Mouse (Mus musculus): ENCODE results near the gene C1qtnf1. TPM values are rescaled to one million over a fixed set of nuclear protein-coding genes. Genes with fewer than 3 reads are reported as not detected.
A peak's percentile ranks its signal among the peaks of the same experiment; 100 is the strongest.

C1qtnf1 gene
- polyA plus RNA-seq, 1 experiment from 2014 or later = 7.1 TPM

DNA sequence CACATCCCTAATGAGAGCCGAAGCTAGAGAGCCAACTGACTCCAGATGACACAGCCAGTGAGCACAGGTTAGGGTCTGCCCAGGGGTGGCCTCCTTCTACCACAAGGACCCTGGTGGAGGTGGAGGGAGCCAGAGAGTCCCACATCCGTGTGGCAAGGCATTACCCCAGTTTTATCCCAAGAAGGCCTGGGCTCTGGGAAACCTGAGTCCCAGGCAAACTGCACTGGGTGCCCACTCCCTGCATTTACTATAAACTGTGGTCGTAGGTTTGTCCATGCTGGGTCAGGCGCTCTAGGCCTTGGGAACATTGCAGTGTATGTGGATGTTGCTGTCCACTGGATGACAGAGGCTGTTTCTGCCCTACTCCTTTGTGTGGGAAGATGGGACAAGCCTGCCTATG, 26.8 kb upstream of the C1qtnf1 start:
- peak overlapping the region; percentile 72 for H3K9ac ChIP-seq (ENCODE audit: low read depth, low read length)
- no peaks in the 10 kb centered on the region for H3K27me3 ChIP-seq (replicated peaks; ENCODE audit: control insufficient read depth, insufficient read depth, low read length)
- no peaks in the 10 kb centered on the region for H3K9me3 ChIP-seq (ENCODE audit: control insufficient read depth, low read length)
- ATAC-seq = peak; percentile 4; the same call in 1 of the 2 replicates
- WGBS = 63% methylated on average over 4 of the region's 4 CpGs
- peak overlapping the region; percentile 50 for H3K4me3 ChIP-seq (ENCODE audit: low read length)
- H3K4me2 ChIP-seq (ENCODE audit: low read depth, low read length) = peak overlapping the region; percentile 69
- H3K36me3 ChIP-seq (ENCODE audit: control insufficient read depth, insufficient read depth, low read length) = peaks cover 13% of the 10 kb centered on the region
- H3K27ac ChIP-seq (ENCODE audit: low read length) = peak overlapping the region; percentile 95
- H3K4me1 ChIP-seq (ENCODE audit: control insufficient read depth, insufficient read depth, low read length) = peaks cover 32% of the 10 kb centered on the region

DNA sequence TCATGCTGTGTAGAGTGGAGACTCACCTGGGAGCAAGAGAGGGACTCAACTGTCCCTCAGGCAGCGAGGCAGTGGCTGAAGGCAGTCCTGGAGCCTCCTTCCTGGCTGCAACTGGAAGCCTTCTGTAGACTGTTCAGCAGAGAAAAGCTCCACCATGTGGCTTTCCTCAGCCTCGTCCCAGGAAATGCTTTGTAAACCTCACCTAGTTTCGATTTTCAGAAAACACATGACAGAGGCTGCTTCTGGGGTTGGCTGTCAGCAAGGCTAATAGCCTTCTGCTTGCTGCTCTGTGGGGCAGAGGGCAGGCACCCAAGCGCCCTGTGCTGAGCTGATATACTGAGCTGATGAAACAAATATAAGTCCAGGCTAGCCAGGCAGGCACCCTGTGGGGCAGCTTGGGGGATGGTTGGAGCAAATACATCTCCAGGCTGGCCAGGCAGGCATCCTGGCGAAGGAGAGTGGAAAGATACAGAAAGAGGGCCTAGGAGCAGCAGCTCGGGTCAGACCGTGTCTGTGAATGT, 26.2 kb upstream of the C1qtnf1 start, which contains the start of gene Lgals3bp:
Lgals3bp (minus strand) TSS at position 333 of the 521 bp plus-strand sequence.
- peaks cover 38% of the 10 kb centered on the region for H3K4me1 ChIP-seq (ENCODE audit: control insufficient read depth, insufficient read depth, low read length)
- peak within 1 kb of the TSS; percentile 95 for H3K27ac ChIP-seq (ENCODE audit: low read length)
- ATAC-seq = peak; percentile 90
- H3K9ac ChIP-seq (ENCODE audit: low read depth, low read length) = peak within 1 kb of the TSS; percentile 72
- H3K36me3 ChIP-seq (ENCODE audit: control insufficient read depth, insufficient read depth, low read length) = peaks cover 6% of the 10 kb centered on the region; the same call in 1 of the 2 replicates
- H3K4me3 ChIP-seq (ENCODE audit: low read length) = peak within 1 kb of the TSS; percentile 50
- H3K27me3 ChIP-seq (replicated peaks; ENCODE audit: control insufficient read depth, insufficient read depth, low read length) = no peaks in the 10 kb centered on the region
- WGBS = 19% methylated on average over 7 of the region's 7 CpGs
- H3K4me2 ChIP-seq (ENCODE audit: low read depth, low read length) = peak within 1 kb of the TSS; percentile 69
- H3K9me3 ChIP-seq (ENCODE audit: control insufficient read depth, low read length) = no peaks in the 10 kb centered on the region

DNA sequence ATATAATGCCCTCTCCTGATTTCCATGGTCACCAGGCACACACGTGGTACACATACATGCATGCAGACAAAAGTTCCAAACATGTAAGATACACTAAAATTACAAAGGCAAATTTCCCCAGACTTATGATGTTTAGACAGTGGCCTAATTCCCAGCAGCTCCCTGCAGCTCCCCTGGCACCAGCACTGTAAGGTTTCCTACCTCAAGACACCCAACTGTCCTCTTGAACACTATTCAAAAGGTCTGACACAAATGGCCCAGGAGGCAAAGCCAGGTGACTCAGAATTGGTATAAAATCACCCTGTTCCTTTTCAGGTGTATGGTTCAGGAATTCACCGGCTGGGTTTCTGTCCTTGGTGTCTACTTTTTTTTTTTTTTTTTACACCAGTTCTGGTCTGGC, 24.8 kb upstream of the C1qtnf1 start:
- Histone ChIP-seq H3K9ac (ENCODE audit: low read depth, low read length) (no peak overlapping the region), H3K4me1 (ENCODE audit: control insufficient read depth, insufficient read depth, low read length) (peaks cover 47% of the 10 kb centered on the region), H3K36me3 (ENCODE audit: control insufficient read depth, insufficient read depth, low read length) (peaks cover 4% of the 10 kb centered on the region; the same call in 1 of the 2 replicates), H3K4me3 (ENCODE audit: low read length) (no peak overlapping the region), H3K27ac (ENCODE audit: low read length) (no peak overlapping the region), H3K4me2 (ENCODE audit: low read depth, low read length) (no peak overlapping the region), H3K27me3 (replicated peaks; ENCODE audit: control insufficient read depth, insufficient read depth, low read length) (no peaks in the 10 kb centered on the region), H3K9me3 (ENCODE audit: control insufficient read depth, low read length) (no peaks in the 10 kb centered on the region)
- no peak for ATAC-seq
- 76% methylated on average over 2 of the region's 2 CpGs for WGBS

DNA sequence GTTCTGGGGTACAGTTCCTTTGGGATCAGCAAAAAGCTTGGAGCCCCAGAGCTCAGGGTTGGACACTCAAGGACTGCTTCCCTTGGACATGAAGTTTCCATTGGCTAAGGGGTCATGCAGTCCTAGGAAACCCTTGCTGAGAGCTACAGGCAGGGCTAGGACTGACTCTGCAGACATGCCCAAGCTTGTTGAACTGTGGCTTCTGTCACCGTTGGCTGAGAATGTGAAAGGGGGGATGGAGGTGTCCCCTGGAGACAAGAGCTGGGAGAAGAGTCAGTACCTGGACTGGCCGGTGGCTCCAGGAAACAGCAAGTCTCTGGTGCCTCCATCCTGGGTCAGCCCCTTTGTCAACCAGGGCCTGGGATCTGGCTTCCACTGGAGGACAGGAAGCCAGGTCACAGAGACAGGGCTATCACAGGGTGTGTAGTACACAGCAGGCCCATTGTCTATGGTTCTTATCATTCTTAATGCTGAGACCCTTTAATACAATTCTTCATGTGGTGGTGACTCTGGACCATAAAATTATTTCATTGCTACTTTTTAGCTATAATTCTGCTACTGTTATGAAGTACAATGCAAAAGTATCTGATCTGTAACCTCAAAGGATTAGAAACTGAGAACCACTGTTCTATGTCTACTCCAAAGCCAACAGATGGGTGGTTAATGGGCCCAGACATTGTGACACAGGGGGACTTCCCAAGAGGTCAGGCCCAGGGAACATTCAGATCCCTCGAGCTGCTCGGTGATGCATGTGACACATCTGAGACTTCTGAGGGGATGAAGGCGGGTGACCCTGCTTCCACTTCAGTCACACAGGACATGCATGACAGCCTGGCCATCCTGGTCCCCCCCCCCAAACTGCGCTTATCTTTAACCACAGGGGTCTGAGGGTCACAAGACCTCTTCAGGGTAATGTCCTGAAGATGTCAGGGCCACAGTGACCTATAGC, 23.8 kb upstream of the C1qtnf1 start:
- H3K27ac ChIP-seq (ENCODE audit: low read length) = no peak overlapping the region
- no peaks in the 10 kb centered on the region for H3K27me3 ChIP-seq (replicated peaks; ENCODE audit: control insufficient read depth, insufficient read depth, low read length)

DNA sequence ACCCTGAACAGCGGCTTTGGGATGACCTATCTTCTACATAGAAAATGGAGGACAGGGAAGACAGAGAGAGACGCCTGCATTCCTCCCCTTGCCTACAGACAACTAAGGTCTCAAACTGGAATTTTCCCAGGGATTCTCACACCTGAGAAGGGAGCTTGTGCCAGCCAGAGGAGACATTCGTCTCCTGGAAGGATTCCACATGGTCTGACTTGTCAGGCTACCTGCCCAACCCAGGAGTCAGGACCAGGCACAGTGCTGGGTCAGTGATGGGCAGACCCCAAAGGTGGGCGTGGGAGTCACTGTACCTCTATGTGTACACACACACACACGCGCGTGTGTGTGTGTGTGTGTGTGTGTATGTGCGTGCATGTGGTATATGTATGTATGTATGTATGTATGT, 22.7 kb upstream of the C1qtnf1 start:
- Histone ChIP-seq H3K4me3 (ENCODE audit: low read length) (no peak overlapping the region), H3K36me3 (ENCODE audit: control insufficient read depth, insufficient read depth, low read length) (peaks cover 4% of the 10 kb centered on the region; the same call in 1 of the 2 replicates), H3K9me3 (ENCODE audit: control insufficient read depth, low read length) (no peaks in the 10 kb centered on the region), H3K4me1 (ENCODE audit: control insufficient read depth, insufficient read depth, low read length) (peaks cover 47% of the 10 kb centered on the region), H3K4me2 (ENCODE audit: low read depth, low read length) (no peak overlapping the region), H3K27ac (ENCODE audit: low read length) (no peak overlapping the region), H3K27me3 (replicated peaks; ENCODE audit: control insufficient read depth, insufficient read depth, low read length) (no peaks in the 10 kb centered on the region), H3K9ac (ENCODE audit: low read depth, low read length) (no peak overlapping the region)
- no peak for ATAC-seq
- WGBS = 94% methylated on average over 8 of the region's 8 CpGs

More for the DNA sequence above, 23.8 kb upstream of the C1qtnf1 start:
- Histone ChIP-seq H3K36me3 (ENCODE audit: control insufficient read depth, insufficient read depth, low read length) (peaks cover 4% of the 10 kb centered on the region; the same call in 1 of the 2 replicates), H3K4me2 (ENCODE audit: low read depth, low read length) (no peak overlapping the region), H3K9ac (ENCODE audit: low read depth, low read length) (peak overlapping the region; percentile 13; the same call in 1 of the 2 replicates), H3K9me3 (ENCODE audit: control insufficient read depth, low read length) (no peaks in the 10 kb centered on the region), H3K4me1 (ENCODE audit: control insufficient read depth, insufficient read depth, low read length) (peaks cover 57% of the 10 kb centered on the region), H3K4me3 (ENCODE audit: low read length) (no peak overlapping the region)
- no peak for ATAC-seq
- WGBS = 89% methylated on average over 6 of the region's 6 CpGs

DNA sequence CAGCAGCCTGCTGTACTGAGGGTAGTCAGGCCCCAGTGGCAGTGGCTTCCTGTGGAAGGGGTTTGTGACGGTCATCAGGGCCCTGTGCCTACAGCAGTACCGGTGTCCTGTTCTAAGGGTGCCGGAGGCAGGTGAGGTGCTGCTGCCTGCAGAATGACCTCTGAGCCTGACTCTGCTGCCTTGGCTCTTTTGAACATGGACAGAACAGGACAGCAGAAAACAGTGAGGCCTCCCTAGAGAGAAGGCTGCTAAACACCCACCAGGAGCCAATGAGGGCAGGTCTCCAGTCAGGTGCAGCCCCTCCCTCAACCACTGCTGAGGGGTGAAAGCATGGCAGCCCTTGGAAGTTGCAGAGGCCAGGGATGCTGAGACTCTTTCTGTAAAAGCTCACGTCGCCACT, 21.5 kb upstream of the C1qtnf1 start:
- no peaks in the 10 kb centered on the region for H3K9me3 ChIP-seq (ENCODE audit: control insufficient read depth, low read length)
- H3K27me3 ChIP-seq (replicated peaks; ENCODE audit: control insufficient read depth, insufficient read depth, low read length) = no peaks in the 10 kb centered on the region
- H3K36me3 ChIP-seq (ENCODE audit: control insufficient read depth, insufficient read depth, low read length) = peaks cover 4% of the 10 kb centered on the region; the same call in 1 of the 2 replicates
- WGBS = 90% methylated on average over 5 of the region's 5 CpGs
- peaks cover 44% of the 10 kb centered on the region for H3K4me1 ChIP-seq (ENCODE audit: control insufficient read depth, insufficient read depth, low read length)
- H3K9ac ChIP-seq (ENCODE audit: low read depth, low read length) = no peak overlapping the region
- ATAC-seq = no peak
- no peak overlapping the region for H3K4me2 ChIP-seq (ENCODE audit: low read depth, low read length)
- no peak overlapping the region for H3K4me3 ChIP-seq (ENCODE audit: low read length)
- 0 out of 2 replicates have a peak overlapping the region, but pooled peaks have one; percentile 13 for H3K27ac ChIP-seq (ENCODE audit: low read length)

DNA sequence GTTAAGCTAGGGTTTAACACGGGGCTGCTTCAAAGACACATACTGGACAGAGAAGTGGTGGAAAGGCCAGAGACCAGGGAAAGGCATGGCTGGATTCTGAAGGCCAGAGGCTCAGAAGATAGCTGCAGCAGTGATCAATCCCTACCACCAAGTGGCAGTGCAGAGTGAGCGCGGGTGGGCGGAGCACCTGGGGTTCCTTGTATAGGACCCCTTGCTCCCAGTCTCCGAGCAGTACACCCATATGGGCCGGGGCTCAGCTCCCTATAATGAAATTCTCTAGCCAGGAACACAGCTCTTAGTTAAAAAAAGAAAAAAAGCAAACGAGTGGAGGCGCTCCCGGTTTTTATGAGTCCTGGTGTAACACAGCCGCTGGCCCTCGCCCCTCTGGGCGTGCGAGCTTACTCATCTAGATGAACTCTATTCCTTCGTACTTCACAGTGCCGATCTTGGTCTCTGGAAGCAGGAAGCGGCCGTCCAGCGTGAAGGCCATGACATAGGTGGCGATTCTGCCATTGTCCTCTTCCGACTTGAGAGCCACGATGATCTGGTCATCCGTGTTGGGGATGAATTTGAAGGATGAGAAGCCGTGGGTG, 20.6 kb upstream of the C1qtnf1 start:
- Histone ChIP-seq H3K9ac (ENCODE audit: low read depth, low read length) (0 out of 2 replicates have a peak overlapping the region, but pooled peaks have one; percentile 53), H3K4me2 (ENCODE audit: low read depth, low read length) (0 out of 2 replicates have a peak overlapping the region, but pooled peaks have one; percentile 3), H3K27ac (ENCODE audit: low read length) (peak overlapping the region; percentile 95), H3K9me3 (ENCODE audit: control insufficient read depth, low read length) (no peaks in the 10 kb centered on the region), H3K4me3 (ENCODE audit: low read length) (no peak overlapping the region), H3K36me3 (ENCODE audit: control insufficient read depth, insufficient read depth, low read length) (peaks cover 4% of the 10 kb centered on the region), H3K27me3 (replicated peaks; ENCODE audit: control insufficient read depth, insufficient read depth, low read length) (no peaks in the 10 kb centered on the region), H3K4me1 (ENCODE audit: control insufficient read depth, insufficient read depth, low read length) (peaks cover 40% of the 10 kb centered on the region)
- 62% methylated on average over 23 of the region's 23 CpGs for WGBS
- ATAC-seq = no peak

DNA sequence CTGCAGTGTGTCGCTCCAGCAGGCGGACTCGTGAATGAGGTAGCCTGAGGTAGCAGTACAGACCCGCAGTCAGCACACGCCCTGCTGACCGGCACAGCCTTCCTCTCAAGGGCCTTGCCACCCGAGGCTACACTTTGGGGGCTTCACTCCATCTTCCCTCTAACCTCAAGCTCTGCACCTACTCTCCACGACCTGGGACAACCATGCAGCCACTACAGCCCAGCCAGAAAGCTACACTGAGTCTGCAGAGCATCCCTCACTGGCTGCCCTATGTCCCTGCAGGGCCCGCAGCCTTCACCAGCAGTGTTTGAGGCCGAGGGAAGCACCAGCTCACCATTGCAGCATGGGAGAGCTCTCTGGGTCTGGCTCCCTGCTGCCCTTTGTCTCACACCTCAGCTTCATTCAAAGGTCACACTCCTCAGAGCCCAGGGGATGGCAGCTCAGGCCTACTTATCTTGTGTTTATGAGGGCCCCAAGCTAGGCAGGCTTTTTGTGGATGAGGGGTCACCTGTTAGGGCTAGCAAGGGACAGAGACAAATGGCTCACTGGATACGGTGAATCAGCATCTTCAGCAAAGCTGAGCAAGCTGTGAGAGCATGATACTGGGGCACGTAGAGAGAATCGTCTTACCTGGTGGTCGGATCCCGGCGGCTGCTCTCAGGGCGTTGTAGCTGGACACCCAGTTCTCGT, 19.8 kb upstream of the C1qtnf1 start:
- H3K9me3 ChIP-seq (ENCODE audit: control insufficient read depth, low read length) = no peaks in the 10 kb centered on the region
- no peak overlapping the region for H3K4me3 ChIP-seq (ENCODE audit: low read length)
- peaks cover 4% of the 10 kb centered on the region for H3K36me3 ChIP-seq (ENCODE audit: control insufficient read depth, insufficient read depth, low read length)
- peak overlapping the region; percentile 53 for H3K9ac ChIP-seq (ENCODE audit: low read depth, low read length)
- no peaks in the 10 kb centered on the region for H3K27me3 ChIP-seq (replicated peaks; ENCODE audit: control insufficient read depth, insufficient read depth, low read length)
- H3K4me1 ChIP-seq (ENCODE audit: control insufficient read depth, insufficient read depth, low read length) = peaks cover 36% of the 10 kb centered on the region
- H3K4me2 ChIP-seq (ENCODE audit: low read depth, low read length) = 0 out of 2 replicates have a peak overlapping the region, but pooled peaks have one; percentile 3
- WGBS = 73% methylated on average over 18 of the region's 18 CpGs
- ATAC-seq = no peak
- peak overlapping the region; percentile 95 for H3K27ac ChIP-seq (ENCODE audit: low read length)

Data from intestine, embryonic 16.5 days (tissue).